Mouse (Mus musculus): ENCODE measurements at regions not wholly inside any gene's neighbourhood (a gene's known extent, or its start where the extent isn't known, plus 50 kb on each side); places are given as distances from the start of the nearest gene placed in this dataset.
A peak's percentile ranks its signal among the peaks of the same experiment; 100 is the strongest.

- H3K4me1 ChIP-seq (ENCODE audit: control insufficient read depth, insufficient read depth, low read length): no peaks in the 10 kb centered on the region
- 79% methylated on average over 2 of the region's 2 CpGs for WGBS
- no peak overlapping the region for H3K4me2 ChIP-seq
- H3K36me3 ChIP-seq (ENCODE audit: control insufficient read depth, insufficient read depth, low read length): no peaks in the 10 kb centered on the region
- ATAC-seq (ENCODE audit: low FRiP score) (no peak), DNase-seq (ENCODE audit: low spot score, missing footprints) (no peak)
- H3K27ac ChIP-seq (ENCODE audit: low read depth, low read length): no peak overlapping the region
- H3K9me3 ChIP-seq (ENCODE audit: control insufficient read depth, low read length): no peaks in the 10 kb centered on the region
- H3K27me3 ChIP-seq (ENCODE audit: control insufficient read depth, insufficient read depth, low read length): no peaks in the 10 kb centered on the region
- H3K9ac ChIP-seq (ENCODE audit: low read length): no peak overlapping the region
- H3K4me3 ChIP-seq (ENCODE audit: low read depth, low read length): no peak overlapping the region
Measured at GRCm38 (mm10) chr3:140837976-140838581, 374.1 kb downstream of the Pdha2 start.

- H3K4me2 ChIP-seq: no peak overlapping the region
- no peaks in the 10 kb centered on the region for H3K9me3 ChIP-seq (ENCODE audit: control insufficient read depth, low read length)
- H3K27ac ChIP-seq (ENCODE audit: low read depth, low read length): no peak overlapping the region
- ATAC-seq (ENCODE audit: low FRiP score): no peak
- no peak overlapping the region for H3K4me3 ChIP-seq (ENCODE audit: low read depth, low read length)
- no peaks in the 10 kb centered on the region for H3K36me3 ChIP-seq (ENCODE audit: control insufficient read depth, insufficient read depth, low read length)
- no peak overlapping the region for H3K9ac ChIP-seq (ENCODE audit: low read length)
- no peaks in the 10 kb centered on the region for H3K27me3 ChIP-seq (ENCODE audit: control insufficient read depth, insufficient read depth, low read length)
- H3K4me1 ChIP-seq (ENCODE audit: control insufficient read depth, insufficient read depth, low read length): no peaks in the 10 kb centered on the region
- no peak for DNase-seq (ENCODE audit: low spot score, missing footprints)
Measured at GRCm38 (mm10) chr3:140821266-140821665, 390.9 kb downstream of the Pdha2 start.

DNA sequence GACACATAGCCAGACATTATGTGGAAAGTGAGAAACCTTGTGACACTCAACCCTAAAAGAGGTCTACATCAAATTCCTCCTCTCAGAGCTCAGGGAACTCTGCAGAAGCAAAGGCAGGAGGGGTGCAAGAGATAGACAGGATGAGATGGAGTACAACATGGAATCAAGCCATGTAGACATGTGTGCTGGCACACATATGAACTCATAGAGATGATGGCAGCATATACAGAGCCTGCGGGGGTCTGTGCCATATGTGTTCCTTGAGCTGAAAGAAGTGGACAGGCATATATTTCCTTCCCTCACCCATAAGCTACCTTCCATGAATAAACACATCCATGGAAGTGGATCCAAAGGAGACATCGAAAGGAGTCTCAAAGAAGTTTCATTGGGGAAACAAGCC lies 406.6 kb downstream of the Pdha2 start:
- Histone ChIP-seq H3K27me3 (ENCODE audit: control insufficient read depth, insufficient read depth, low read length) (no peaks in the 10 kb centered on the region), H3K9me3 (ENCODE audit: control insufficient read depth, low read length) (no peaks in the 10 kb centered on the region), H3K9ac (ENCODE audit: low read length) (no peak overlapping the region), H3K4me3 (ENCODE audit: low read depth, low read length) (no peak overlapping the region), H3K27ac (ENCODE audit: low read depth, low read length) (no peak overlapping the region), H3K4me2 (no peak overlapping the region), H3K4me1 (ENCODE audit: control insufficient read depth, insufficient read depth, low read length) (no peaks in the 10 kb centered on the region), H3K36me3 (ENCODE audit: control insufficient read depth, insufficient read depth, low read length) (no peaks in the 10 kb centered on the region)
- WGBS: 91% methylated on average over 2 of the region's 2 CpGs
- ATAC-seq (ENCODE audit: low FRiP score): no peak
- DNase-seq (ENCODE audit: low spot score, missing footprints): no peak

GRCm38 (mm10) chr3:140792943-140793342 lies 419.2 kb downstream of the Pdha2 start:
- DNase-seq (ENCODE audit: low spot score, missing footprints): no peak
- Histone ChIP-seq H3K27ac (ENCODE audit: low read depth, low read length) (no peak overlapping the region), H3K36me3 (ENCODE audit: control insufficient read depth, insufficient read depth, low read length) (no peaks in the 10 kb centered on the region), H3K9me3 (ENCODE audit: control insufficient read depth, low read length) (no peaks in the 10 kb centered on the region), H3K9ac (ENCODE audit: low read length) (no peak overlapping the region), H3K4me2 (no peak overlapping the region), H3K27me3 (ENCODE audit: control insufficient read depth, insufficient read depth, low read length) (no peaks in the 10 kb centered on the region), H3K4me3 (ENCODE audit: low read depth, low read length) (no peak overlapping the region), H3K4me1 (ENCODE audit: control insufficient read depth, insufficient read depth, low read length) (no peaks in the 10 kb centered on the region)
- ATAC-seq (ENCODE audit: low FRiP score): no peak
- 89% methylated on average over 2 of the region's 2 CpGs for WGBS

DNA sequence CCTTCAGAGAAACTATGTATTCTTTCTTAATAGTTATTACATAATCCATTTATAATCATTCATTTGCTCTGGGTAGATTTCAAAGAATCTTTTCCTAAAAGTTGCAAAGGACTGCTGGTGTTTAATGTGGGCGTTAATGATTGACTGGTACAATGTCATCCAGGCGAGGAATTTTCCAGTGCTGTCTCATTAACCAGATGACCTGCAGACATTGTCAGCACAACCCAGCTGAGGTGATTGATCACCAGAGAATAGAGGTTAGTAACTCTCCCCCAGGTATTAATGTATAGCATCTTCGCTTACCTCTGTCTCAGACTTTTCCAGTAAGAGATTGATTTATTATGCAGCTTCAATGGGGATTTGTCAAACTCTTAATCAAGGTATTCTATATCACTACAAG lies 426.5 kb downstream of the Pdha2 start:
- ATAC-seq (ENCODE audit: low FRiP score): no peak
- Histone ChIP-seq H3K4me3 (ENCODE audit: low read depth, low read length) (no peak overlapping the region), H3K4me1 (ENCODE audit: control insufficient read depth, insufficient read depth, low read length) (no peaks in the 10 kb centered on the region), H3K9me3 (ENCODE audit: control insufficient read depth, low read length) (no peaks in the 10 kb centered on the region), H3K36me3 (ENCODE audit: control insufficient read depth, insufficient read depth, low read length) (no peaks in the 10 kb centered on the region), H3K9ac (ENCODE audit: low read length) (no peak overlapping the region), H3K27me3 (ENCODE audit: control insufficient read depth, insufficient read depth, low read length) (no peaks in the 10 kb centered on the region), H3K4me2 (no peak overlapping the region), H3K27ac (ENCODE audit: low read depth, low read length) (no peak overlapping the region)
- no peak for DNase-seq (ENCODE audit: low spot score, missing footprints)
- WGBS: 78% methylated on average over 3 of the region's 3 CpGs

GRCm38 (mm10) chr3:140760051-140760450 lies 452.1 kb downstream of the Pdha2 start:
- Histone ChIP-seq H3K4me1 (ENCODE audit: control insufficient read depth, insufficient read depth, low read length) (no peaks in the 10 kb centered on the region), H3K4me2 (no peak overlapping the region), H3K9ac (ENCODE audit: low read length) (no peak overlapping the region), H3K27ac (ENCODE audit: low read depth, low read length) (no peak overlapping the region), H3K27me3 (ENCODE audit: control insufficient read depth, insufficient read depth, low read length) (no peaks in the 10 kb centered on the region), H3K9me3 (ENCODE audit: control insufficient read depth, low read length) (no peaks in the 10 kb centered on the region), H3K36me3 (ENCODE audit: control insufficient read depth, insufficient read depth, low read length) (no peaks in the 10 kb centered on the region), H3K4me3 (ENCODE audit: low read depth, low read length) (no peak overlapping the region)
- 85% methylated on average over 4 of the region's 4 CpGs for WGBS
- no peak for ATAC-seq (ENCODE audit: low FRiP score)
- no peak for DNase-seq (ENCODE audit: low spot score, missing footprints)

GRCm38 (mm10) chr3:140744501-140744900 lies 467.7 kb downstream of the Pdha2 start:
- Histone ChIP-seq H3K4me3 (ENCODE audit: low read depth, low read length) (no peak overlapping the region), H3K9ac (ENCODE audit: low read length) (no peak overlapping the region), H3K9me3 (ENCODE audit: control insufficient read depth, low read length) (no peaks in the 10 kb centered on the region), H3K27me3 (ENCODE audit: control insufficient read depth, insufficient read depth, low read length) (no peaks in the 10 kb centered on the region), H3K36me3 (ENCODE audit: control insufficient read depth, insufficient read depth, low read length) (no peaks in the 10 kb centered on the region), H3K4me2 (no peak overlapping the region), H3K27ac (ENCODE audit: low read depth, low read length) (no peak overlapping the region), H3K4me1 (ENCODE audit: control insufficient read depth, insufficient read depth, low read length) (no peaks in the 10 kb centered on the region)
- WGBS: 65% methylated on average over 2 of the region's 2 CpGs
- DNase-seq (ENCODE audit: low spot score, missing footprints) (no peak), ATAC-seq (ENCODE audit: low FRiP score) (no peak)

- Histone ChIP-seq H3K27me3 (ENCODE audit: control insufficient read depth, insufficient read depth, low read length) (no peaks in the 10 kb centered on the region), H3K9me3 (ENCODE audit: control insufficient read depth, low read length) (no peaks in the 10 kb centered on the region), H3K4me2 (no peak overlapping the region), H3K4me3 (ENCODE audit: low read depth, low read length) (no peak overlapping the region), H3K36me3 (ENCODE audit: control insufficient read depth, insufficient read depth, low read length) (no peaks in the 10 kb centered on the region), H3K9ac (ENCODE audit: low read length) (no peak overlapping the region), H3K27ac (ENCODE audit: low read depth, low read length) (no peak overlapping the region), H3K4me1 (ENCODE audit: control insufficient read depth, insufficient read depth, low read length) (no peaks in the 10 kb centered on the region)
- WGBS: 86% methylated on average over 1 of the region's 1 CpGs
- DNase-seq (ENCODE audit: low spot score, missing footprints): no peak
- ATAC-seq (ENCODE audit: low FRiP score): no peak
Measured at GRCm38 (mm10) chr3:140740430-140740829, 471.7 kb downstream of the Pdha2 start.

- Histone ChIP-seq H3K27me3 (ENCODE audit: control insufficient read depth, insufficient read depth, low read length) (no peaks in the 10 kb centered on the region), H3K4me2 (no peak overlapping the region), H3K4me1 (ENCODE audit: control insufficient read depth, insufficient read depth, low read length) (no peaks in the 10 kb centered on the region), H3K9me3 (ENCODE audit: control insufficient read depth, low read length) (no peaks in the 10 kb centered on the region), H3K27ac (ENCODE audit: low read depth, low read length) (no peak overlapping the region), H3K9ac (ENCODE audit: low read length) (no peak overlapping the region), H3K36me3 (ENCODE audit: control insufficient read depth, insufficient read depth, low read length) (no peaks in the 10 kb centered on the region), H3K4me3 (ENCODE audit: low read depth, low read length) (no peak overlapping the region)
- no peak for ATAC-seq (ENCODE audit: low FRiP score)
- DNase-seq (ENCODE audit: low spot score, missing footprints): peak; percentile 75
- WGBS: 83% methylated on average over 8 of the region's 8 CpGs
Measured at GRCm38 (mm10) chr3:140738654-140739369, 473.3 kb downstream of the Pdha2 start.

Measured in midbrain, embryonic 11.5 days (tissue).